In genomic region chr3:148987591-148988292, GRCm38 (mm10) we compare ENCODE assay signal across 8 mouse cellular contexts. TPM values are rescaled to one million over a fixed set of nuclear protein-coding genes. Genes with fewer than 3 reads are reported as not detected.
A peak's percentile ranks its signal among the peaks of the same experiment; 100 is the strongest.
DNase-seq lines count a peak whose midpoint lies in the region; ATAC-seq and TF ChIP-seq lines count a peak whose summit lies in the region.

No protein-coding gene starts in this region.

- peak; percentile 54 for TF ChIP-seq POLR2A in embryonic fibroblast, embryonic 13.5 days (IDR thresholded peaks at IDR 0.05; ENCODE audit: low read depth, low read length)
- no peak for TF ChIP-seq POLR2A in myocyte (IDR thresholded peaks at IDR 0.05; ENCODE audit: insufficient read length, low read depth)

- peak overlapping the region; percentile 79 for H3K4me3 ChIP-seq in embryonic fibroblast, embryonic 13.5 days (ENCODE audit: insufficient read depth, low read length)
- peak overlapping the region; percentile 92 for H3K4me3 ChIP-seq in heart, embryonic 10.5 days
- peak overlapping the region; percentile 84 for H3K4me3 ChIP-seq in kidney, embryonic 14.5 days (ENCODE audit: low read length)
- peak overlapping the region; percentile 67 for H3K4me3 ChIP-seq in liver, embryonic 13.5 days (replicated peaks)
- peak overlapping the region; percentile 85 for H3K4me3 ChIP-seq in myocyte
- H3K4me3 ChIP-seq in stomach, embryonic 14.5 days (ENCODE audit: low read depth, low read length) = peak overlapping the region; percentile 93

- peak overlapping the region; percentile 76 for H3K4me2 ChIP-seq in kidney, embryonic 14.5 days (replicated peaks; ENCODE audit: low read depth, low read length)
- peak overlapping the region; percentile 81 for H3K4me2 ChIP-seq in liver, embryonic 13.5 days
- peak overlapping the region; percentile 90 for H3K4me2 ChIP-seq in myocyte (ENCODE audit: low read depth)
- H3K4me2 ChIP-seq in stomach, embryonic 14.5 days (replicated peaks; ENCODE audit: low read depth, low read length) = peak overlapping the region; percentile 61

- peak overlapping the region; percentile 79 for H3K27ac ChIP-seq in embryonic fibroblast, embryonic 13.5 days (ENCODE audit: insufficient read depth, low read length)
- peak overlapping the region; percentile 98 for H3K27ac ChIP-seq in heart, embryonic 10.5 days
- peak overlapping the region; percentile 99 for H3K27ac ChIP-seq in kidney, embryonic 14.5 days (ENCODE audit: low read depth, low read length)
- H3K27ac ChIP-seq in liver, embryonic 13.5 days = no peak overlapping the region; the same call in 1 of the 2 replicates
- peak overlapping the region; percentile 98 for H3K27ac ChIP-seq in stomach, embryonic 14.5 days (ENCODE audit: low read length)

- DNase-seq in layer of hippocampus, adult 11-12 months (ENCODE audit: low spot score) = peak; percentile 54
- no peak for DNase-seq in layer of hippocampus, adult 9-10 months (ENCODE audit: low spot score)
- DNase-seq in heart, embryonic 10.5 days (ENCODE audit: low spot score) = peak; percentile 92
- DNase-seq in liver, embryonic 13.5 days = peak; percentile 8

- H3K9me3 ChIP-seq in heart, embryonic 10.5 days = no peaks in the 10 kb centered on the region
- H3K9me3 ChIP-seq in kidney, embryonic 14.5 days (ENCODE audit: control insufficient read depth, low read length) = no peaks in the 10 kb centered on the region
- no peaks in the 10 kb centered on the region for H3K9me3 ChIP-seq in liver, embryonic 13.5 days (replicated peaks)
- H3K9me3 ChIP-seq in stomach, embryonic 14.5 days (ENCODE audit: control insufficient read depth, low read depth, low read length) = no peaks in the 10 kb centered on the region

- peaks cover 2% of the 10 kb centered on the region; the same call in 1 of the 2 replicates for H3K4me1 ChIP-seq in embryonic fibroblast, embryonic 13.5 days (ENCODE audit: control insufficient read depth, insufficient read depth, low read length)
- peaks cover 44% of the 10 kb centered on the region for H3K4me1 ChIP-seq in heart, embryonic 10.5 days
- peaks cover 9% of the 10 kb centered on the region; the same call in 1 of the 2 replicates for H3K4me1 ChIP-seq in kidney, embryonic 14.5 days (ENCODE audit: control insufficient read depth, insufficient read depth, low read length)
- peaks cover 25% of the 10 kb centered on the region for H3K4me1 ChIP-seq in liver, embryonic 13.5 days (replicated peaks)
- peaks cover 21% of the 10 kb centered on the region for H3K4me1 ChIP-seq in stomach, embryonic 14.5 days (ENCODE audit: control insufficient read depth, insufficient read depth, low read length)

- H3K79me2 ChIP-seq in myocyte (ENCODE audit: control insufficient read depth, insufficient read depth) = peaks cover 52% of the 10 kb centered on the region

- H3ac ChIP-seq in myocyte (ENCODE audit: control insufficient read depth, insufficient read length) = peak overlapping the region; percentile 68

- no peaks in the 10 kb centered on the region for H3K36me3 ChIP-seq in heart, embryonic 10.5 days
- no peaks in the 10 kb centered on the region for H3K36me3 ChIP-seq in kidney, embryonic 14.5 days (ENCODE audit: control insufficient read depth, insufficient read depth, low read length)
- H3K36me3 ChIP-seq in liver, embryonic 13.5 days = no peaks in the 10 kb centered on the region
- no peaks in the 10 kb centered on the region for H3K36me3 ChIP-seq in myocyte (ENCODE audit: control insufficient read depth, insufficient read depth)
- H3K36me3 ChIP-seq in stomach, embryonic 14.5 days (ENCODE audit: control insufficient read depth, insufficient read depth, low read length) = no peaks in the 10 kb centered on the region

- no peaks in the 10 kb centered on the region for H3K27me3 ChIP-seq in heart, embryonic 10.5 days (ENCODE audit: insufficient read depth, poor library complexity, severe bottlenecking)
- no peaks in the 10 kb centered on the region for H3K27me3 ChIP-seq in kidney, embryonic 14.5 days (ENCODE audit: control insufficient read depth, insufficient read depth, low read length)
- H3K27me3 ChIP-seq in liver, embryonic 13.5 days = peaks cover 57% of the 10 kb centered on the region
- H3K27me3 ChIP-seq in myocyte (ENCODE audit: control insufficient read depth, insufficient read depth, insufficient read length) = no peaks in the 10 kb centered on the region
- H3K27me3 ChIP-seq in stomach, embryonic 14.5 days (ENCODE audit: control insufficient read depth, insufficient read depth, low read length) = no peaks in the 10 kb centered on the region

- peak; percentile 67 for ATAC-seq in kidney, embryonic 14.5 days (ENCODE audit: low FRiP score, low TSS enrichment)
- ATAC-seq in liver, embryonic 13.5 days (ENCODE audit: low read depth) = peak; percentile 64
- ATAC-seq in stomach, embryonic 14.5 days (ENCODE audit: insufficient number of reproducible peaks, insufficient read depth, low FRiP score, low read depth) = peak; percentile 75

- WGBS in heart, embryonic 10.5 days = under 1% methylated on average over 45 of the region's 45 CpGs
- under 1% methylated on average over 45 of the region's 45 CpGs for WGBS in kidney, embryonic 14.5 days
- WGBS in liver, embryonic 13.5 days (ENCODE audit: insufficient replicate concordance) = under 1% methylated on average over 45 of the region's 45 CpGs
- under 1% methylated on average over 45 of the region's 45 CpGs for WGBS in stomach, embryonic 14.5 days

- TF ChIP-seq CTCF in embryonic fibroblast, embryonic 13.5 days (IDR thresholded peaks at IDR 0.05; ENCODE audit: borderline replicate concordance, insufficient read depth, low read length) = peak; percentile 58; the same call in 1 of the 2 replicates

- peak overlapping the region; percentile 97 for H3K9ac ChIP-seq in kidney, embryonic 14.5 days (ENCODE audit: low read depth, low read length)
- H3K9ac ChIP-seq in liver, embryonic 13.5 days = peak overlapping the region; percentile 70
- peak overlapping the region; percentile 93 for H3K9ac ChIP-seq in stomach, embryonic 14.5 days (replicated peaks; ENCODE audit: low read depth, low read length)

TF ChIP-seq in myocyte, 11 proteins besides CTCF, POLR2A, EP300 and RAD21:
- TF ChIP-seq REST (IDR thresholded peaks at IDR 0.05; ENCODE audit: insufficient read depth, insufficient read length) (no peak), CEBPB (IDR thresholded peaks at IDR 0.05; ENCODE audit: insufficient read depth, poor library complexity, severe bottlenecking) (no peak), TCF3 (IDR thresholded peaks at IDR 0.05; ENCODE audit: insufficient read length, low read depth) (no peak), TCF12 (IDR thresholded peaks at IDR 0.05; ENCODE audit: insufficient read depth, poor library complexity, severe bottlenecking) (no peak)

RNA-seq across cellular contexts. Expression of gene Adgrl2, which starts 2.6 kb away (rescaled TPM):
- 90.1 and 112 TPM in 2 replicates for polyA plus RNA-seq in embryonic fibroblast, embryonic 13.5 days (2011; ENCODE audit: insufficient read length, low read depth, missing spikeins)
- 36.3 and 45.0 TPM in 2 replicates for polyA plus RNA-seq in heart, embryonic 10.5 days (2016; fragmentation: Nextera tagmentation; extraction: Ambion mirVana)
- polyA plus RNA-seq in kidney, embryonic 14.5 days (2014; fragmentation: Nextera tagmentation; extraction: Ambion mirVana) = 85.3 and 105 TPM in 2 replicates
- polyA plus RNA-seq in liver, embryonic 13.5 days (2015; fragmentation: Nextera tagmentation; extraction: Ambion mirVana) = 4.3 and 4.6 TPM in 2 replicates
- polyA plus RNA-seq in myocyte (2012; fragmentation: generic; extraction: Trizol) = 11.7 TPM
- 71.7 and 78.9 TPM in 2 replicates for polyA plus RNA-seq in stomach, embryonic 14.5 days (2014; fragmentation: Nextera tagmentation; extraction: Ambion mirVana)
